Mouse (Mus musculus): ENCODE results near the gene Cdh1. TPM values are rescaled to one million over a fixed set of nuclear protein-coding genes. Genes with fewer than 3 reads are reported as not detected.
"Not testable (repeated sequence)": the region's sequence is repeated elsewhere in the genome, so short reads cannot be mapped to it uniquely, and the experiment has no call there.

The Cdh1 gene
- total RNA-seq, 2 experiments from 2014 or later, result 0.20 to 0.48 TPM

- DNase-seq, result not testable (repeated sequence)
Observed at GRCm38 (mm10) chr8:106595623-106596022, 7.5 kb upstream of the Cdh1 start.

GRCm38 (mm10) chr8:106597067-106597466 lies 6.1 kb upstream of the Cdh1 start:
- no peak for DNase-seq

- no peak for DNase-seq
Observed at GRCm38 (mm10) chr8:106599265-106599979, 3.7 kb upstream of the Cdh1 start.

- DNase-seq, result no peak
Observed at GRCm38 (mm10) chr8:106603933-106604332, 782 bp downstream of the Cdh1 start.

- no peak for DNase-seq
Observed at GRCm38 (mm10) chr8:106605657-106606056, 2.5 kb downstream of the Cdh1 start.

- DNase-seq, result no peak
Observed at GRCm38 (mm10) chr8:106606121-106606520, 3.0 kb downstream of the Cdh1 start.

GRCm38 (mm10) chr8:106606601-106607145 lies 3.5 kb downstream of the Cdh1 start:
- DNase-seq, result no peak

- DNase-seq, result not testable (repeated sequence)
Observed at GRCm38 (mm10) chr8:106607783-106608182, 4.6 kb downstream of the Cdh1 start.

- no peak for DNase-seq
Observed at GRCm38 (mm10) chr8:106608425-106608824, 5.3 kb downstream of the Cdh1 start.

- no peak for DNase-seq
Observed at GRCm38 (mm10) chr8:106609076-106609903, 6.1 kb downstream of the Cdh1 start.

- no peak for DNase-seq
Observed at GRCm38 (mm10) chr8:106610958-106611640, 7.9 kb downstream of the Cdh1 start.

GRCm38 (mm10) chr8:106612047-106612446 lies 8.9 kb downstream of the Cdh1 start:
- DNase-seq, result no peak

GRCm38 (mm10) chr8:106614704-106615103 lies 11.6 kb downstream of the Cdh1 start:
- no peak for DNase-seq

GRCm38 (mm10) chr8:106615661-106616299 lies 12.6 kb downstream of the Cdh1 start:
- no peak for DNase-seq

GRCm38 (mm10) chr8:106616679-106617078 lies 13.5 kb downstream of the Cdh1 start:
- no peak for DNase-seq

- no peak for DNase-seq
Observed at GRCm38 (mm10) chr8:106617196-106617595, 14.0 kb downstream of the Cdh1 start.

- no peak for DNase-seq
Observed at GRCm38 (mm10) chr8:106617865-106618264, 14.7 kb downstream of the Cdh1 start.

- DNase-seq, result no peak
Observed at GRCm38 (mm10) chr8:106618324-106618723, 15.2 kb downstream of the Cdh1 start.

GRCm38 (mm10) chr8:106619549-106620245 lies 16.5 kb downstream of the Cdh1 start:
- DNase-seq, result no peak

- no peak for DNase-seq
Observed at GRCm38 (mm10) chr8:106620488-106620887, 17.3 kb downstream of the Cdh1 start.

- no peak for DNase-seq
Observed at GRCm38 (mm10) chr8:106623016-106623415, 19.9 kb downstream of the Cdh1 start.

- no peak for DNase-seq
Observed at GRCm38 (mm10) chr8:106623451-106623850, 20.3 kb downstream of the Cdh1 start.
